Mouse (Mus musculus) hindbrain, embryonic 11.5 days (tissue): ENCODE results near the gene Nfkbid. TPM values are rescaled to one million over a fixed set of nuclear protein-coding genes. Genes with fewer than 3 reads are reported as not detected.
"Not testable (repeated sequence)": the region's sequence is repeated elsewhere in the genome, so short reads cannot be mapped to it uniquely, and the experiment has no call there.

Source experiments
- ATAC-seq: fragments of 200-750 bp; cut with Nextera tagmentation; 2 replicates; pipeline ENCODE4 v1.8.0; 2017; ENCODE audit warnings: mild to moderate bottlenecking, moderate TSS enrichment, moderate library complexity; ENCODE audit not compliant: low FRiP score
- DNase-seq: peaks from one replicate; pipeline ENCODE4 v3.0.0-alpha.2; 2015; ENCODE audit warnings: low spot score
- H3K27ac ChIP-seq: fragments of 300-500 bp; sonication (generic); 2 replicates; pipeline ENCODE4 v1.5.1; 2014; ENCODE audit warnings: mild to moderate bottlenecking, low read depth, low read length
- H3K27me3 ChIP-seq: fragments of 300-500 bp; sonication (generic); 2 replicates; pipeline ENCODE4 v1.6.1; 2014; ENCODE audit warnings: mild to moderate bottlenecking, low read length, moderate library complexity, mixed read lengths; ENCODE audit not compliant: control insufficient read depth, insufficient read depth
- H3K36me3 ChIP-seq: fragments of 300-500 bp; sonication (generic); 2 replicates; pipeline ENCODE4 v1.6.1; 2014; ENCODE audit warnings: mild to moderate bottlenecking, low read length, moderate library complexity, mixed read lengths; ENCODE audit not compliant: control insufficient read depth, insufficient read depth
- H3K4me1 ChIP-seq: fragments of 300-500 bp; sonication (generic); replicated peaks from 2 replicates; pipeline ENCODE4 v1.6.1; 2014; ENCODE audit warnings: low read length, mixed read lengths; ENCODE audit not compliant: control insufficient read depth, insufficient read depth
- H3K4me2 ChIP-seq: fragments of 300-500 bp; sonication (generic); replicated peaks from 2 replicates; pipeline ENCODE4 v1.6.1; 2014; ENCODE audit warnings: mild to moderate bottlenecking, low read depth, low read length
- H3K4me3 ChIP-seq: fragments of 300-500 bp; sonication (generic); 2 replicates; pipeline ENCODE4 v1.5.1; 2014; ENCODE audit warnings: low read depth, low read length
- H3K9ac ChIP-seq: fragments of 300-500 bp; sonication (generic); 2 replicates; pipeline ENCODE4 v1.6.1; 2014; ENCODE audit warnings: low read depth, low read length
- H3K9me3 ChIP-seq: fragments of 300-500 bp; sonication (generic); 2 replicates; pipeline ENCODE4 v1.6.1; 2016; ENCODE audit warnings: low read length; ENCODE audit not compliant: control insufficient read depth
- WGBS: fragments of 180-500 bp; shearing (Covaris S2); extraction: QIAGEN DNeasy Blood & Tissue Kit; methylation state at CpG from one replicate; pipeline ENCODE4 v1.1.7; 2014; 5-methylcytosine and 5-hydroxymethylcytosine counted together
- polyA plus RNA-seq: library from polyadenylated mRNA; unstranded; fragments of >200 nt; fragmentation: Nextera tagmentation; extraction: Ambion mirVana; gene quantifications from 2 replicates; pipeline ENCODE4 v1.2.1, GENCODE M21; 2014

Gene Nfkbid
- polyA plus RNA-seq, 1 experiment from 2014 or later, result 1.8 TPM

GRCm38 (mm10) chr7:30463996-30464395 is 42.5 kb downstream of the Nfkbid start:
- H3K9me3 ChIP-seq, result no peaks in the 10 kb centered on the region
- H3K27me3 ChIP-seq, result peaks cover 76% of the 10 kb centered on the region
- no peak overlapping the region for H3K27ac ChIP-seq
- H3K4me3 ChIP-seq, result no peak overlapping the region
- no peak for ATAC-seq
- no peaks in the 10 kb centered on the region for H3K36me3 ChIP-seq
- no peak overlapping the region for H3K9ac ChIP-seq
- WGBS, result 23% methylated on average over 4 of the region's 4 CpGs
- H3K4me1 ChIP-seq, result peaks cover 10% of the 10 kb centered on the region
- no peak for DNase-seq
- no peak overlapping the region for H3K4me2 ChIP-seq

- no peak overlapping the region for H3K27ac ChIP-seq
- H3K36me3 ChIP-seq, result no peaks in the 10 kb centered on the region
- peaks cover 67% of the 10 kb centered on the region for H3K27me3 ChIP-seq
- H3K4me2 ChIP-seq, result no peak overlapping the region
- 18% methylated on average over 6 of the region's 6 CpGs for WGBS
- H3K9me3 ChIP-seq, result no peaks in the 10 kb centered on the region
- ATAC-seq (no peak), DNase-seq (no peak)
- H3K9ac ChIP-seq, result no peak overlapping the region
- peaks cover 10% of the 10 kb centered on the region for H3K4me1 ChIP-seq
- no peak overlapping the region for H3K4me3 ChIP-seq
Observed at GRCm38 (mm10) chr7:30464816-30465300, 43.3 kb downstream of the Nfkbid start.

- ATAC-seq, result no peak
- H3K9me3 ChIP-seq, result no peaks in the 10 kb centered on the region
- 48% methylated on average over 5 of the region's 5 CpGs for WGBS
- H3K4me3 ChIP-seq, result no peak overlapping the region
- H3K27ac ChIP-seq, result no peak overlapping the region
- peak; percentile 74 for DNase-seq
- H3K4me1 ChIP-seq, result peaks cover under 1% of the 10 kb centered on the region; the same call in 1 of the 2 replicates
- H3K9ac ChIP-seq, result no peak overlapping the region
- peaks cover 9% of the 10 kb centered on the region for H3K27me3 ChIP-seq
- no peak overlapping the region for H3K4me2 ChIP-seq
- no peaks in the 10 kb centered on the region for H3K36me3 ChIP-seq
Observed at GRCm38 (mm10) chr7:30472411-30472810, 50.9 kb downstream of the Nfkbid start.

- Histone ChIP-seq H3K36me3 (no peaks in the 10 kb centered on the region), H3K4me2 (no peak overlapping the region), H3K27ac (no peak overlapping the region), H3K4me1 (no peaks in the 10 kb centered on the region), H3K27me3 (no peaks in the 10 kb centered on the region), H3K4me3 (no peak overlapping the region), H3K9me3 (no peaks in the 10 kb centered on the region), H3K9ac (no peak overlapping the region)
- DNase-seq (no peak), ATAC-seq (no peak)
- WGBS, result 76% methylated on average over 4 of the region's 4 CpGs
Observed at GRCm38 (mm10) chr7:30474999-30475398, 53.5 kb downstream of the Nfkbid start.

- not testable (repeated sequence) for H3K9me3 ChIP-seq, H3K36me3 ChIP-seq, H3K4me2 ChIP-seq, H3K4me1 ChIP-seq, H3K9ac ChIP-seq, ATAC-seq, H3K27me3 ChIP-seq, H3K27ac ChIP-seq, H3K4me3 ChIP-seq, DNase-seq
- WGBS, result 77% methylated on average over 6 of the region's 7 CpGs
Observed at GRCm38 (mm10) chr7:30476136-30476535, 54.6 kb downstream of the Nfkbid start.

- 14% methylated on average over 25 of the region's 32 CpGs for WGBS
- Histone ChIP-seq H3K27me3 (no peaks in the 10 kb centered on the region), H3K4me3 (peak overlapping the region; percentile 16; the same call in 1 of the 2 replicates), H3K9me3 (no peaks in the 10 kb centered on the region), H3K9ac (no peak overlapping the region), H3K36me3 (no peaks in the 10 kb centered on the region), H3K27ac (no peak overlapping the region), H3K4me1 (no peaks in the 10 kb centered on the region), H3K4me2 (peak overlapping the region; percentile 27)
- ATAC-seq (peak; percentile 79), DNase-seq (peak; percentile 51)
Observed at GRCm38 (mm10) chr7:30477415-30478381, 56.2 kb downstream of the Nfkbid start.

Other genes starting within 250 kb of the Nfkbid start
- gene Cox7a1, start 237.6 kb upstream of the Nfkbid start, polyA plus RNA-seq, result 4.3 and 4.5 TPM in 2 replicates
- 56.3 and 64.0 TPM in 2 replicates for gene Capns1, start 222.9 kb upstream of the Nfkbid start, polyA plus RNA-seq
- 171 and 176 TPM in 2 replicates for gene Polr2i, start 189.8 kb upstream of the Nfkbid start, polyA plus RNA-seq
- gene Tbcb, start 189.5 kb upstream of the Nfkbid start, polyA plus RNA-seq, result 278 and 293 TPM in 2 replicates
- gene Ovol3, start 186.0 kb upstream of the Nfkbid start, polyA plus RNA-seq, result not detected in 2 replicates
- 0.25 and 0.32 TPM in 2 replicates for gene Thap8, start 141.6 kb upstream of the Nfkbid start, polyA plus RNA-seq
- gene Wdr62, start 141.3 kb upstream of the Nfkbid start, polyA plus RNA-seq, result 5.9 and 8.5 TPM in 2 replicates
- gene Clip3, start 130.0 kb upstream of the Nfkbid start, polyA plus RNA-seq, result 66.7 and 78.4 TPM in 2 replicates
- gene Alkbh6, start 113.0 kb upstream of the Nfkbid start, polyA plus RNA-seq, result 82.1 and 85.2 TPM in 2 replicates
- 17.4 and 18.7 TPM in 2 replicates for gene Syne4, start 106.9 kb upstream of the Nfkbid start, polyA plus RNA-seq
- 1.4 and 3.3 TPM in 2 replicates for gene E130208F15Rik, start 100.0 kb upstream of the Nfkbid start, polyA plus RNA-seq
- 20.9 and 23.2 TPM in 2 replicates for gene Sdhaf1, start 97.8 kb upstream of the Nfkbid start, polyA plus RNA-seq
- 5.3 and 6.8 TPM in 2 replicates for gene Lrfn3, start 59.0 kb upstream of the Nfkbid start, polyA plus RNA-seq
- 19.3 and 23.1 TPM in 2 replicates for gene Tyrobp, start 8.0 kb upstream of the Nfkbid start, polyA plus RNA-seq
- gene Hcst, start 1.9 kb upstream of the Nfkbid start, polyA plus RNA-seq, result 0.39 and 0.62 TPM in 2 replicates
- 165 and 169 TPM in 2 replicates for gene Aplp1, start 23.8 kb downstream of the Nfkbid start, polyA plus RNA-seq
- gene Kirrel2, start 36.0 kb downstream of the Nfkbid start, polyA plus RNA-seq, result 18.6 and 25.8 TPM in 2 replicates
- gene Nphs1, start 36.6 kb downstream of the Nfkbid start, polyA plus RNA-seq, result 3.3 and 4.5 TPM in 2 replicates
- not detected in 2 replicates for gene Prodh2, start 71.9 kb downstream of the Nfkbid start, polyA plus RNA-seq
- 41.4 and 41.9 TPM in 2 replicates for gene Arhgap33, start 113.3 kb downstream of the Nfkbid start, polyA plus RNA-seq
- gene Hspb6, start 130.4 kb downstream of the Nfkbid start, polyA plus RNA-seq, result 3.5 and 4.0 TPM in 2 replicates
- 11.4 and 18.4 TPM in 2 replicates for gene Proser3, start 130.6 kb downstream of the Nfkbid start, polyA plus RNA-seq
- gene Lin37, start 138.1 kb downstream of the Nfkbid start, polyA plus RNA-seq, result 44.7 and 48.3 TPM in 2 replicates
- 83.0 and 100.0 TPM in 2 replicates for gene U2af1l4, start 141.6 kb downstream of the Nfkbid start, polyA plus RNA-seq
- 7.8 and 9.8 TPM in 2 replicates for gene Gm49396, start 141.6 kb downstream of the Nfkbid start, polyA plus RNA-seq
- 104 and 105 TPM in 2 replicates for gene Psenen, start 141.9 kb downstream of the Nfkbid start, polyA plus RNA-seq
- gene Igflr1, start 143.7 kb downstream of the Nfkbid start, polyA plus RNA-seq, result 3.0 and 3.6 TPM in 2 replicates
- gene Kmt2b, start 167.0 kb downstream of the Nfkbid start, polyA plus RNA-seq, result 11.1 and 13.2 TPM in 2 replicates
- 0.24 and 1.2 TPM in 2 replicates for gene Zbtb32, start 177.2 kb downstream of the Nfkbid start, polyA plus RNA-seq
- gene Upk1a, start 191.1 kb downstream of the Nfkbid start, polyA plus RNA-seq, result 0.54 and 1.2 TPM in 2 replicates
- 816 and 817 TPM in 2 replicates for gene Cox6b1, start 204.4 kb downstream of the Nfkbid start, polyA plus RNA-seq
- not detected in 2 replicates for gene Etv2, start 214.1 kb downstream of the Nfkbid start, polyA plus RNA-seq
- 119 and 123 TPM in 2 replicates for gene Rbm42, start 228.6 kb downstream of the Nfkbid start, polyA plus RNA-seq
- 40.3 and 41.8 TPM in 2 replicates for gene Haus5, start 243.3 kb downstream of the Nfkbid start, polyA plus RNA-seq
- gene Pmis2, start 249.9 kb downstream of the Nfkbid start, polyA plus RNA-seq, result not detected in 2 replicates